Mouse (Mus musculus): ENCODE results near the gene Ttc6.

The Ttc6 gene

DNA sequence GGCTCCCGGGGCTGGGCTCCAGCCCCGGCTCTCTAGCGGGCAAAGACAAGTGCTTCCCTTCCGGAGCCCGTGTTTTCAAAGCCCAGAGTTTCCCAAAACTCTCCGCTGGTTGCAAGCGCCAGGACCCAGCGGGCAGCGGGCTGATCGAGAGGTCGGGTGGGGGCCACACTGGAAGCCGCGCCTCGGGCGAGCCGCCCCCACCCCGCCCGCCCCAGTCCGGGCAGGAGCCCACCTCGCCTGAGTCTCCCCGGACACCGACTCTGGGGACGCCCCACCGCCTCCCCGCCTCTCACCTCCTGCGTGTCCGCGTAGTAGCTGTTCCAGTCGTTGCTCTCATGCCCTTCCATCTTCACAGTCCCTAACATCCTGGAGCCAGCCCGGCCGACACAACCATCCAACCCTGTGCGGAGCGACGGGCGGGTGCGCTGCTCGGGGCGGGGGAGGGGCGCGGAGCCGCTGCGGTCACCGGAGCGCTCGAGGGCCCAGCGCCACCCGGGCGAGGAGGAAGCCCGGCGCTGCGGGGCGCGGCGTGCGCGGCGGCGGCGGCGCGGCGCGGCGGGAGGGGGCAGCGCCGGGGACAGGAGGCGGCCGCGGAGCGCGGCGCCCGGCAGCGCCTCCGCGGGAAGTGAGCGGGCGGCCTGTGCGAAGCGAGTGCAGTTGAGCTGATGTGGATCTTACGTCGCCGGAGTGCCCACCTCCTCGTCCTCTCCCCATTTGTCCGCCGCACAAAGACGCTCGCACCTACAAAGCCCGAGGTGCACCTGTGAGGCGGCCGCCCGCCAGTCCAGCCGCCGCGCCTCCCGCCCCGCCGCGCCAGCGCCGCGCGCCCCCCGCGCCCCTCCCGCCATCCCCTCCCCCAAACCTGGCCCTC lies 18.3 kb upstream of the Ttc6 start:
- no peak for DNase-seq (ENCODE audit: low read depth)

DNA sequence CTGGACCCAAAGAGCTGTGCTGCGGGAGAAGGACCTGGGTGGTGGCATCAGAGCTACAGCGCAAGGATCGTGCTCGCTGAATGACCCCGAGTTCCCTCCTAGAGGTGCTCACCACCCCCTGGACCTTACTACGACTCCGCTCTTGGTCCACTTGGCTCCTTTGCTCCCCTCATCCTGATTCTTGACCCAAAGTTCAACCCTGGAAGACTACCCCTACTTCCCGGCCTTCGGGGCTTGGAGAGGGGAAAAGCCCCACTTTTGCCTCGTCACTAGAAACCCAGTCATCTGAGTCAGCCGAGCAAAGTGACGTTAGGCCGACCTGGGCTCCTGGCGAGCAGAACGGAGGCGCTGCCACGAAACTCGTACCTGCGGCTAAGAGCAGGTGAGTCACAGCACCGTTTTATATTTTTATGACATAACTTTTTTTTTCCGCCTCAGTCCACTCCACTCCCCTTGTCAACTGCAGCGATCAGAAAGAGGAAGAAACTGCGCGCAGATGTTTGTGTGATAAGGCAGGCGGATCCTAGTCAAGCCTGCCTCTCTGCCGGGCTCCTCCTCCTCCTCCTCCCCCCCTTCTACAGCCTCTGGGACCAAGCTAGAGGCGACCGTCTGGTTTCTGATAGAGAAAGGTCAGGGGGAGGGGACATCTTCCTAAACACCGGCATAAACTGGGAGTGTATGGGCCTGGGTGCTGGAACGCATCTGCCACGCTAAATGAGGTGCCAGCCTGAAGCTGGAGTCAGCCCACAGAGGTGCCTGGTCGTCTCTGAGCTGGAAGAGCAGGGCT lies 17.3 kb upstream of the Ttc6 start, which contains the start of gene Foxa1:
Foxa1 (minus strand) TSS at position 502 of the 787 bp plus-strand sequence.
- no peak for DNase-seq (ENCODE audit: low read depth)

- no peak for DNase-seq (ENCODE audit: low read depth)
Observed at GRCm38 (mm10) chr12:57547890-57548289, 16.0 kb upstream of the Ttc6 start.

DNA sequence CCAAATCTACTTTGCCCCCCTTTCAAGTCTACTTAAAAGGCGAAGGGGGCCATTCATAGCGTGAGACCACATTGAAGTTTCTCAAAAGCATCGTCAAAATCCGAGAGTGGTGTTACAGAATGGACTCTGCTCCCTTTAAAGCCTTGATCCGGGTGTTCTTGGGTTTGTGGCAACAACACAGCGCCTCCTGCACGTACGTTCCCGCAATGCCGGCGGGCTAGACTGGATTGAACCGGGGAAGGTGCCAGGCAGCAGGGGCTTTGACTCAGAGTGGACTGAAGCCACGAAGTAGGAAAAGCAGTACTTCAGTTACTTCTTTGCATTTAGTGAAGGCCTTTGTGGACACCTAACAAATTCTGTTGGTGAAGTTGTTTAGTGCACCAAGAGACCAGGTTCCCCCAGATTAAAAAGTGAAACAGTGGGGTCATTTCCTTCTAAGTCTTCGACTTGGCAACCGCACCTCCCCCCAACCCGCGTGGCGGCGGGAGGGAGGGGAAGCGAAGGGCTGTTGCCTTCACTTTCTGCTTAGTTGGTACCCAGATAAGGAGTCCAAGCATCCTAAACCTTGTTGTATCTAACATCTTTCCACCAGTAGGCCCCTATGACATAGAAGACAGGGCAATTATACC lies 15.4 kb upstream of the Ttc6 start:
- no peak for DNase-seq (ENCODE audit: low read depth)

- no peak for DNase-seq (ENCODE audit: low read depth)
Observed at GRCm38 (mm10) chr12:57548981-57549666, 14.8 kb upstream of the Ttc6 start.

DNA sequence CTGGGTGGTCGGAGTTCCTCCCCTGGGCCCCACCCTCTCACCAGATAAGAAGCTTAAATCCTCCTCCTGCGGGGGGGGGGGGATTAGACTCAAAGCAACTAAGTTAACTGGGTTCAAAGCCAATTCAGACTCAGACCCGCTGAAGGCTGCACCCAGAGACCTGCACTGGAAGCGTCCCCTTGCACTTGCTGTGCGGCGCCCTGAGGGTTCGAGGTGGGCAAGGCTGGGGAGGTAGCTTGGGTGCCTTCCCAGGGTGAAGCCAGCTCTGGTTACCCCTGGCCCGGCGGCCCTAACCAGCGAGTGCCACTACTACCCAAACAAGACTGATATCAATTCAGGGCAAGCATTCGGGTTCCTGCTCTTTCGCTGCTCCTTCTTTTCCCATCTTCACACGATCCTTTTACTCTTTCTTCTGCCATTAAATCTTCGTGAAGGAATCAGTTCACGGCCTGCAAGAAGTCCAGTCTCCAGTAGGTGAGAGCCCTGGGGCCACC lies 14.2 kb upstream of the Ttc6 start:
- no peak for DNase-seq (ENCODE audit: low read depth)

GRCm38 (mm10) chr12:57550181-57550808 lies 13.6 kb upstream of the Ttc6 start:
- no peak for DNase-seq (ENCODE audit: low read depth)

GRCm38 (mm10) chr12:57550881-57551280 lies 13.0 kb upstream of the Ttc6 start:
- no peak for DNase-seq (ENCODE audit: low read depth)

GRCm38 (mm10) chr12:57552286-57552685 lies 11.6 kb upstream of the Ttc6 start:
- no peak for DNase-seq (ENCODE audit: low read depth)

DNA sequence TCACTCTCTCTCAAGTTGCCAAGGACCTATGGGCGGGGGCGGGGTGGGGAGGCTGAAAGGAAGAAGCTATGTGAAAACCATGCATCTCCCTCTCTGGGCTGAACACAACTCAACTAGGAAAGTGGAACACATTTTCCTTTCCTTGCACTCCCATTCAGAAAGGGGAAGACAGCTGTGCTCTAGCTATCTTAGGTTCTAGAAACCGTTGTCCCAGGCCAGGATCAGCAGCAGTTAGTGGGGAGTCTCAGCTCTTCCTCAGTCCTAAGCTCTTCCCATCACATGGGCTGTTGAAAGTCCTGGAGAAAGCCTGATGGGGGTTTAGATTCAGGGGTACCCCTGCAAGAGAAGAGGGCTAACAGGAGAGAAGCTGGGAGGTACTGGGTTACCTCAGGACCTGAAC lies 9.8 kb upstream of the Ttc6 start:
- DNase-seq (ENCODE audit: low read depth), result no peak

- no peak for DNase-seq (ENCODE audit: low read depth)
Observed at GRCm38 (mm10) chr12:57571773-57572172, 7.9 kb downstream of the Ttc6 start.

GRCm38 (mm10) chr12:57572415-57572814 lies 8.5 kb downstream of the Ttc6 start:
- DNase-seq (ENCODE audit: low read depth), result no peak

- DNase-seq (ENCODE audit: low read depth), result no peak
Observed at GRCm38 (mm10) chr12:57575931-57576628, 12.2 kb downstream of the Ttc6 start.

GRCm38 (mm10) chr12:57607624-57608023 lies 43.7 kb downstream of the Ttc6 start:
- DNase-seq (ENCODE audit: low read depth), result no peak

DNA sequence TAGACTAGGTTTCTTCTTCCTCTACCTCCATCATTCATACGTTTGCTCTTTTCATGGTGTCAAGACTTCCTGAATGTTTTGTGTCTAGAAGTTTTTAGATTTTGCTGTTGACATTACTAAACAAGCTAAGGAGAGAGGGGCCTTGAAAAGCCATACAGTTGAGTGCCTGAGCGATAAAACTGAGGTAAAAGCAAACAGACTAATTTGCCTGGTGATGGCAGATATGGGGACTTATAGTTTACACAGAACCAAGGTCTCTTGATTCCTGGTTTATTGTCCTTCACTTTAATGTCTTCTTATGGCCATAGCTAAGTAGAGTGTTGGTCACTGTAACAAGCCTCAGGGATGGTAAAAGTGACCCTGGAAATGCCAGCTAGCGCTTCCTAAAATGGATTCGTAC lies 51.2 kb downstream of the Ttc6 start:
- DNase-seq (ENCODE audit: low read depth), result no peak

GRCm38 (mm10) chr12:57622030-57622429 lies 58.1 kb downstream of the Ttc6 start:
- no peak for DNase-seq (ENCODE audit: low read depth)

DNA sequence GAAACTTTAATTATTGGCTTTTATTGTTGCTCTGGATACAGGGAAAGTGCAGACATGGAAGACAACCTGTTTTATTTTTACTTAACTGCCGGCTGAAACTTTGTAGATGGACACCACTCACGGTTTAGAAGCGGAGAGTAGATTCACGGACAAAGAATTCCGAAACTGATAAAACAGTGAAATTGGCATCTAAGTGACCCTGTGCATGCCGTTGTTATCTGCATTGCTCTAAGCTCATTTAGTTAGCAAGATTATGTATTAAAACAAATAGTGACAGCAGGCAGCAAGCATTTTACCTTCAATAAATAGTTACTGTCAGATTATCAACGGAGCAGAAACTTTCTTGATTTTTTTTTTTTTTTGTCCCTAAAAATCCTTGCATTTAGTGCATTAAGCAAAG lies 59.4 kb downstream of the Ttc6 start:
- no peak for DNase-seq (ENCODE audit: low read depth)

GRCm38 (mm10) chr12:57624011-57624608 lies 60.2 kb downstream of the Ttc6 start:
- DNase-seq (ENCODE audit: low read depth), result no peak

- no peak for DNase-seq (ENCODE audit: low read depth)
Observed at GRCm38 (mm10) chr12:57650011-57650410, 86.1 kb downstream of the Ttc6 start.

DNA sequence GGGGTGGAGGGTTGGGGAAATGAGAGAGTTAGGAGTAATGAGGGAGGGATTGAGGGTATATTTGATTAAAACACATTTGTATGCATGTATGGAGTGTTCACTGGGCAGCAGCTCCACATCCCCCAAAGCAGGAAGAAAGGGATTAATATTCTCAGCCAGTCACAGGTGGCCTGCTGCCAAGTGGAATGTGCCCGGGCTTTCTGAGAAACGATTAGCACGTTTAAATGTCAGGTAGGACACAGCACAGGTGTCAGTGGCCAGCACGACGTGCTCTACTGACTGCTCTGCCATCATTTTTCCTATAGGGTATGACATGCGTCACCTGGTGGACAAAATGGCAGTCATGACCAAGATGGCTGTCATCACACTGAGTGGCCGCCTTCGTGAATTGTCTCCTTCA lies 86.8 kb downstream of the Ttc6 start:
- no peak for DNase-seq (ENCODE audit: low read depth)

All from naive thymus-derived CD4-positive, alpha-beta T cell, adult 2 months (primary cell).